Mouse (Mus musculus) limb, embryonic 12.5 days (tissue): ENCODE data around the gene Kncn. TPM values are rescaled to one million over a fixed set of nuclear protein-coding genes. Genes with fewer than 3 reads are reported as not detected.

Experiments used
- ATAC-seq: fragments of 200-750 bp; cut with Nextera tagmentation; 2 replicates; pipeline ENCODE4 v1.8.0; 2017; ENCODE audit warnings: low read depth, moderate TSS enrichment; ENCODE audit not compliant: insufficient number of reproducible peaks, insufficient read depth, low FRiP score, low TSS enrichment
- H3K27ac ChIP-seq: fragments of 300-500 bp; sonication (generic); 2 replicates; pipeline ENCODE4 v1.5.1; 2016; ENCODE audit warnings: mild to moderate bottlenecking, moderate library complexity
- H3K27me3 ChIP-seq: fragments of 300-500 bp; sonication (generic); 2 replicates; pipeline ENCODE4 v1.6.1; 2016; ENCODE audit warnings: mild to moderate bottlenecking, moderate library complexity
- H3K36me3 ChIP-seq: fragments of 300-500 bp; sonication (generic); 2 replicates; pipeline ENCODE4 v1.6.1; 2016; ENCODE audit warnings: mild to moderate bottlenecking, moderate library complexity
- H3K4me1 ChIP-seq: fragments of 300-500 bp; sonication (generic); replicated peaks from 2 replicates; pipeline ENCODE4 v1.6.1; 2016
- H3K4me2 ChIP-seq: fragments of 300-500 bp; sonication (generic); 2 replicates; pipeline ENCODE4 v1.6.1; 2016; ENCODE audit warnings: mild to moderate bottlenecking, moderate library complexity
- H3K4me3 ChIP-seq: fragments of 300-500 bp; sonication (generic); replicated peaks from 2 replicates; pipeline ENCODE4 v1.5.1; 2016; ENCODE audit warnings: mild to moderate bottlenecking
- H3K9ac ChIP-seq: fragments of 300-500 bp; sonication (generic); replicated peaks from 2 replicates; pipeline ENCODE4 v1.6.1; 2016; ENCODE audit warnings: mild to moderate bottlenecking, moderate library complexity
- H3K9me3 ChIP-seq: fragments of 300-500 bp; sonication (generic); 2 replicates; pipeline ENCODE4 v1.6.1; 2016; ENCODE audit warnings: mild to moderate bottlenecking, moderate library complexity
- WGBS: fragments of 180-500 bp; shearing (Covaris S2); methylation state at CpG from one replicate; pipeline ENCODE4 v1.1.7; 2016; 5-methylcytosine and 5-hydroxymethylcytosine counted together
- polyA plus RNA-seq: library from polyadenylated mRNA; unstranded; fragments of >200 nt; fragmentation: Nextera tagmentation; extraction: Ambion mirVana; gene quantifications from 2 replicates; pipeline ENCODE4 v1.2.1, GENCODE M21; 2016

Kncn gene
- polyA plus RNA-seq, 1 experiment from 2014 or later, result not detected

GRCm38 (mm10) chr4:115937061-115937976 lies 53.1 kb downstream of the Kncn start:
- Histone ChIP-seq H3K27me3 (peaks cover 100% of the 10 kb centered on the region), H3K4me2 (peak overlapping the region; percentile 33; the same call in 1 of the 2 replicates), H3K4me3 (0 out of 2 replicates have a peak overlapping the region, but pooled peaks have one; percentile 7), H3K36me3 (no peaks in the 10 kb centered on the region), H3K27ac (no peak overlapping the region), H3K4me1 (peaks cover 27% of the 10 kb centered on the region), H3K9ac (no peak overlapping the region), H3K9me3 (no peaks in the 10 kb centered on the region)
- ATAC-seq, result no peak
- 4% methylated on average over 19 of the region's 19 CpGs for WGBS

GRCm38 (mm10) chr4:115938276-115939160 lies 54.3 kb downstream of the Kncn start:
- Histone ChIP-seq H3K9ac (no peak overlapping the region), H3K4me1 (peaks cover 27% of the 10 kb centered on the region), H3K9me3 (no peaks in the 10 kb centered on the region), H3K27ac (no peak overlapping the region), H3K27me3 (peaks cover 100% of the 10 kb centered on the region), H3K36me3 (no peaks in the 10 kb centered on the region), H3K4me3 (peak overlapping the region; percentile 44), H3K4me2 (peak overlapping the region; percentile 76)
- WGBS, result under 1% methylated on average over 37 of the region's 37 CpGs
- ATAC-seq, result no peak

Other genes starting within 250 kb of the Kncn start
- not detected in 2 replicates for gene Cyp4b1, start 236.7 kb upstream of the Kncn start, polyA plus RNA-seq
- gene Efcab14, start 146.7 kb upstream of the Kncn start, polyA plus RNA-seq, result 31.9 and 35.2 TPM in 2 replicates
- 0.36 TPM in 1 of 2 replicates, not detected in the other for gene Tex38, start 103.4 kb upstream of the Kncn start, polyA plus RNA-seq
- 65.5 and 68.7 TPM in 2 replicates for gene Atpaf1, start 99.6 kb upstream of the Kncn start, polyA plus RNA-seq
- 8.4 and 8.8 TPM in 2 replicates for gene Mob3c, start 56.3 kb upstream of the Kncn start, polyA plus RNA-seq
- gene Mknk1, start 45.2 kb upstream of the Kncn start, polyA plus RNA-seq, result 33.6 and 38.0 TPM in 2 replicates
- gene 6430628N08Rik, start 6.3 kb downstream of the Kncn start, polyA plus RNA-seq, result 0.13 and 0.38 TPM in 2 replicates
- gene Dmbx1, start 55.5 kb downstream of the Kncn start, polyA plus RNA-seq, result 0.08 and 0.13 TPM in 2 replicates
- gene Faah, start 133.5 kb downstream of the Kncn start, polyA plus RNA-seq, result 0.81 and 1.1 TPM in 2 replicates
- gene Nsun4, start 169.5 kb downstream of the Kncn start, polyA plus RNA-seq, result 18.4 and 21.1 TPM in 2 replicates
- 436 and 452 TPM in 2 replicates for gene Uqcrh, start 190.7 kb downstream of the Kncn start, polyA plus RNA-seq
- 78.9 and 82.6 TPM in 2 replicates for gene Lrrc41, start 190.9 kb downstream of the Kncn start, polyA plus RNA-seq
- 53.9 and 59.2 TPM in 2 replicates for gene Rad54l, start 239.3 kb downstream of the Kncn start, polyA plus RNA-seq
- 73.8 and 74.8 TPM in 2 replicates for gene Pomgnt1, start 239.4 kb downstream of the Kncn start, polyA plus RNA-seq